Mouse (Mus musculus) embryonic facial prominence, embryonic 13.5 days (tissue): ENCODE measurements at regions not wholly inside any gene's neighbourhood (a gene's known extent, or its start where the extent isn't known, plus 50 kb on each side); places are given as distances from the start of the nearest gene placed in this dataset.

ENCODE experiments used
- ATAC-seq: fragments of 200-750 bp; cut with Nextera tagmentation; 2 replicates; pipeline ENCODE4 v1.8.0; 2017; ENCODE audit warnings: low read depth; ENCODE audit not compliant: insufficient number of reproducible peaks, insufficient read depth, low FRiP score, low TSS enrichment
- H3K27ac ChIP-seq: fragments of 300-500 bp; sonication (generic); 2 replicates; pipeline ENCODE4 v1.5.1; 2015; ENCODE audit warnings: moderate library complexity, mild to moderate bottlenecking, inconsistent platforms
- H3K27me3 ChIP-seq: fragments of 300-500 bp; sonication (generic); 2 replicates; pipeline ENCODE4 v1.6.1; 2015; ENCODE audit warnings: mild to moderate bottlenecking, inconsistent platforms
- H3K36me3 ChIP-seq: fragments of 300-500 bp; sonication (generic); 2 replicates; pipeline ENCODE4 v1.6.1; 2015; ENCODE audit warnings: mild to moderate bottlenecking, inconsistent platforms
- H3K4me1 ChIP-seq: fragments of 300-500 bp; sonication (generic); 2 replicates; pipeline ENCODE4 v1.6.1; 2015; ENCODE audit warnings: inconsistent platforms
- H3K4me2 ChIP-seq: fragments of 300-500 bp; sonication (generic); 2 replicates; pipeline ENCODE4 v1.6.1; 2015; ENCODE audit warnings: moderate library complexity, mild to moderate bottlenecking, inconsistent platforms
- H3K4me3 ChIP-seq: fragments of 300-500 bp; sonication (generic); 2 replicates; pipeline ENCODE4 v1.5.1; 2015; ENCODE audit warnings: mild to moderate bottlenecking, inconsistent platforms
- H3K9ac ChIP-seq: fragments of 300-500 bp; sonication (generic); 2 replicates; pipeline ENCODE4 v1.6.1; 2015; ENCODE audit warnings: mild to moderate bottlenecking, inconsistent platforms
- H3K9me3 ChIP-seq: fragments of 300-500 bp; sonication (generic); 2 replicates; pipeline ENCODE4 v1.6.1; 2016; ENCODE audit warnings: inconsistent platforms
- WGBS: fragments of 180-500 bp; shearing (Covaris S2); methylation state at CpG from one replicate; pipeline ENCODE4 v1.1.7; 2015; ENCODE audit warnings: mixed read lengths; 5-methylcytosine and 5-hydroxymethylcytosine counted together

GRCm38 (mm10) chr1:163190841-163191240, 105.4 kb upstream of the Mroh9 start:
- Histone ChIP-seq H3K4me1 (peaks cover 14% of the 10 kb centered on the region; the same call in 1 of the 2 replicates), H3K4me2 (no peak overlapping the region), H3K4me3 (no peak overlapping the region), H3K27ac (peak overlapping the region; percentile 41; the same call in 1 of the 2 replicates), H3K27me3 (no peaks in the 10 kb centered on the region), H3K9ac (no peak overlapping the region), H3K9me3 (no peaks in the 10 kb centered on the region), H3K36me3 (no peaks in the 10 kb centered on the region)
- 24% methylated on average over 2 of the region's 2 CpGs for WGBS
- ATAC-seq, result no peak

GRCm38 (mm10) chr1:163181851-163182250, 96.4 kb upstream of the Mroh9 start:
- no peak overlapping the region for H3K9ac ChIP-seq
- H3K36me3 ChIP-seq, result no peaks in the 10 kb centered on the region
- H3K4me3 ChIP-seq, result no peak overlapping the region
- 61% methylated on average over 2 of the region's 2 CpGs for WGBS
- peaks cover 3% of the 10 kb centered on the region; the same call in 1 of the 2 replicates for H3K4me1 ChIP-seq
- no peaks in the 10 kb centered on the region for H3K27me3 ChIP-seq
- no peak overlapping the region for H3K27ac ChIP-seq
- H3K4me2 ChIP-seq, result no peak overlapping the region
- no peaks in the 10 kb centered on the region for H3K9me3 ChIP-seq
- no peak for ATAC-seq

GRCm38 (mm10) chr1:163177011-163177410, 91.5 kb upstream of the Mroh9 start:
- Histone ChIP-seq H3K4me3 (no peak overlapping the region), H3K4me2 (no peak overlapping the region), H3K27me3 (no peaks in the 10 kb centered on the region), H3K9me3 (no peaks in the 10 kb centered on the region), H3K4me1 (0 out of 2 replicates have a peak, but pooled peaks cover 3% of the 10 kb centered on the region), H3K9ac (no peak overlapping the region), H3K27ac (no peak overlapping the region), H3K36me3 (no peaks in the 10 kb centered on the region)
- WGBS, result 15% methylated on average over 3 of the region's 3 CpGs
- ATAC-seq, result no peak

GRCm38 (mm10) chr1:163167051-163167450, 81.6 kb upstream of the Mroh9 start:
- no peaks in the 10 kb centered on the region for H3K36me3 ChIP-seq
- H3K4me2 ChIP-seq, result no peak overlapping the region
- no peak for ATAC-seq
- no peaks in the 10 kb centered on the region for H3K27me3 ChIP-seq
- no peak overlapping the region for H3K9ac ChIP-seq
- no peak overlapping the region for H3K4me3 ChIP-seq
- no peaks in the 10 kb centered on the region for H3K4me1 ChIP-seq
- peaks cover 14% of the 10 kb centered on the region for H3K9me3 ChIP-seq
- H3K27ac ChIP-seq, result no peak overlapping the region

- no peak overlapping the region for H3K9ac ChIP-seq
- peaks cover 5% of the 10 kb centered on the region; the same call in 1 of the 2 replicates for H3K9me3 ChIP-seq
- peaks cover 13% of the 10 kb centered on the region for H3K4me1 ChIP-seq
- H3K4me3 ChIP-seq, result no peak overlapping the region
- no peak overlapping the region for H3K4me2 ChIP-seq
- H3K27me3 ChIP-seq, result no peaks in the 10 kb centered on the region
- WGBS, result 46% methylated on average over 2 of the region's 2 CpGs
- H3K27ac ChIP-seq, result no peak overlapping the region
- no peak for ATAC-seq
- no peaks in the 10 kb centered on the region for H3K36me3 ChIP-seq
These were observed 78.2 kb upstream of the Mroh9 start for GRCm38 (mm10) chr1:163163636-163164035.

GRCm38 (mm10) chr1:163159911-163160310, 74.4 kb upstream of the Mroh9 start:
- H3K27ac ChIP-seq, result no peak overlapping the region
- H3K9me3 ChIP-seq, result no peaks in the 10 kb centered on the region
- H3K4me1 ChIP-seq, result peaks cover 28% of the 10 kb centered on the region
- H3K4me3 ChIP-seq, result no peak overlapping the region
- H3K9ac ChIP-seq, result no peak overlapping the region
- H3K27me3 ChIP-seq, result no peaks in the 10 kb centered on the region
- ATAC-seq, result no peak
- WGBS, result 15% methylated on average over 3 of the region's 3 CpGs
- no peak overlapping the region for H3K4me2 ChIP-seq
- no peaks in the 10 kb centered on the region for H3K36me3 ChIP-seq

- no peak for ATAC-seq
- Histone ChIP-seq H3K4me3 (no peak overlapping the region), H3K4me2 (no peak overlapping the region)
These were observed 73.0 kb upstream of the Mroh9 start for GRCm38 (mm10) chr1:163158491-163158890.

GRCm38 (mm10) chr1:163150203-163150855, 64.9 kb upstream of the Mroh9 start:
- H3K27ac ChIP-seq, result no peak overlapping the region
- H3K9ac ChIP-seq, result no peak overlapping the region
- H3K9me3 ChIP-seq, result no peaks in the 10 kb centered on the region
- peak overlapping the region; percentile 44 for H3K4me2 ChIP-seq
- ATAC-seq, result peak; percentile 84
- peaks cover 4% of the 10 kb centered on the region; the same call in 1 of the 2 replicates for H3K4me1 ChIP-seq
- H3K36me3 ChIP-seq, result no peaks in the 10 kb centered on the region
- peak overlapping the region; percentile 32 for H3K4me3 ChIP-seq
- H3K27me3 ChIP-seq, result no peaks in the 10 kb centered on the region
- WGBS, result 25% methylated on average over 13 of the region's 13 CpGs

More at GRCm38 (mm10) chr1:163158491-163158890, 73.0 kb upstream of the Mroh9 start:
- Histone ChIP-seq H3K27me3 (no peaks in the 10 kb centered on the region), H3K9ac (no peak overlapping the region), H3K4me1 (peaks cover 28% of the 10 kb centered on the region), H3K9me3 (no peaks in the 10 kb centered on the region), H3K36me3 (no peaks in the 10 kb centered on the region), H3K27ac (no peak overlapping the region)
- 37% methylated on average over 5 of the region's 5 CpGs for WGBS

GRCm38 (mm10) chr1:163146641-163147040, 61.2 kb upstream of the Mroh9 start:
- WGBS, result 63% methylated on average over 1 of the region's 1 CpGs
- Histone ChIP-seq H3K4me2 (no peak overlapping the region), H3K9ac (no peak overlapping the region), H3K9me3 (no peaks in the 10 kb centered on the region), H3K27ac (no peak overlapping the region), H3K4me1 (no peaks in the 10 kb centered on the region), H3K36me3 (no peaks in the 10 kb centered on the region), H3K4me3 (no peak overlapping the region), H3K27me3 (no peaks in the 10 kb centered on the region)
- ATAC-seq, result no peak

GRCm38 (mm10) chr1:163143113-163143512, 57.6 kb upstream of the Mroh9 start:
- H3K36me3 ChIP-seq, result no peaks in the 10 kb centered on the region
- H3K4me3 ChIP-seq, result no peak overlapping the region
- H3K27ac ChIP-seq, result no peak overlapping the region
- WGBS, result 95% methylated on average over 1 of the region's 1 CpGs
- H3K9me3 ChIP-seq, result no peaks in the 10 kb centered on the region
- no peak overlapping the region for H3K9ac ChIP-seq
- ATAC-seq, result no peak
- H3K4me2 ChIP-seq, result no peak overlapping the region
- H3K27me3 ChIP-seq, result no peaks in the 10 kb centered on the region
- no peaks in the 10 kb centered on the region for H3K4me1 ChIP-seq

GRCm38 (mm10) chr1:163141471-163141870, 56.0 kb upstream of the Mroh9 start:
- Histone ChIP-seq H3K27me3 (no peaks in the 10 kb centered on the region), H3K4me1 (no peaks in the 10 kb centered on the region), H3K9me3 (no peaks in the 10 kb centered on the region), H3K36me3 (no peaks in the 10 kb centered on the region), H3K9ac (no peak overlapping the region), H3K4me2 (no peak overlapping the region), H3K27ac (no peak overlapping the region; the same call in 1 of the 2 replicates), H3K4me3 (no peak overlapping the region)
- ATAC-seq, result no peak
- 62% methylated on average over 1 of the region's 1 CpGs for WGBS

- ATAC-seq, result no peak
- H3K27ac ChIP-seq, result no peak overlapping the region; the same call in 1 of the 2 replicates
- H3K4me1 ChIP-seq, result no peaks in the 10 kb centered on the region
- H3K9ac ChIP-seq, result no peak overlapping the region
- H3K9me3 ChIP-seq, result no peaks in the 10 kb centered on the region
- no peak overlapping the region for H3K4me2 ChIP-seq
- no peaks in the 10 kb centered on the region for H3K27me3 ChIP-seq
- 55% methylated on average over 1 of the region's 1 CpGs for WGBS
- no peaks in the 10 kb centered on the region for H3K36me3 ChIP-seq
- no peak overlapping the region for H3K4me3 ChIP-seq
These were observed 52.7 kb upstream of the Mroh9 start for GRCm38 (mm10) chr1:163138179-163138578.
